Mouse (Mus musculus) cerebellum, adult 2 months (tissue): ENCODE results near the gene Tnip2. TPM values are rescaled to one million over a fixed set of nuclear protein-coding genes. Genes with fewer than 3 reads are reported as not detected.

Experiments used
- DNase-seq, 2 experiments: peaks; one replicate each; pipeline ENCODE4 v3.0.0; 2021
- H3K27ac ChIP-seq: fragments of 200-500 bp; 2 replicates; pipeline ENCODE4 v1.5.1; 2012; ENCODE audit warnings: low read length, control low read depth, inconsistent platforms; ENCODE audit not compliant: insufficient read depth
- H3K27me3 ChIP-seq: fragments of 200-500 bp; 2 replicates; pipeline ENCODE4 v1.6.1; 2012; ENCODE audit warnings: inconsistent platforms, mild to moderate bottlenecking, low read length, moderate library complexity; ENCODE audit not compliant: control insufficient read depth, insufficient read depth
- H3K4me1 ChIP-seq: fragments of 200-500 bp; 2 replicates; pipeline ENCODE4 v1.6.1; 2011; ENCODE audit warnings: low read length; ENCODE audit not compliant: control insufficient read depth, insufficient read depth
- H3K4me3 ChIP-seq: fragments of 200-500 bp; replicated peaks from 2 replicates; pipeline ENCODE3; 2011; ENCODE audit warnings: mild to moderate bottlenecking, low read depth, low read length, control low read depth; ENCODE audit not compliant: insufficient read depth
- CTCF ChIP-seq: fragments of 200-500 bp; IDR thresholded peaks from 2 replicates; pipeline ENCODE4 v1.5.1; 2011; ENCODE audit warnings: low read depth, mild to moderate bottlenecking, control low read depth, low read length, moderate library complexity, borderline replicate concordance; ENCODE audit not compliant: insufficient read depth
- POLR2A ChIP-seq: fragments of 200-500 bp; IDR thresholded peaks from 2 replicates; pipeline ENCODE4 v1.6.1; 2011; ENCODE audit warnings: low read length, control low read depth, borderline replicate concordance; ENCODE audit not compliant: insufficient read depth
- WGBS: fragments of 180-500 bp; shearing (Covaris S2); methylation state at CpG from one replicate; pipeline ENCODE4 v1.1.7; 2018; 5-methylcytosine and 5-hydroxymethylcytosine counted together
- polyA plus RNA-seq: library from polyadenylated mRNA; depleted of rRNA; stranded (reverse); fragments of >200 nt; gene quantifications from 2 replicates; pipeline ENCODE4 v1.2.3, GENCODE M21; 2012

Gene Tnip2
- polyA plus RNA-seq, 1 experiment: 10.0 TPM

- 90% methylated on average over 5 of the region's 5 CpGs for WGBS
- no peak for TF ChIP-seq POLR2A
- no peak for TF ChIP-seq CTCF
Measured at GRCm38 (mm10) chr5:34500886-34501285, 12.9 kb downstream of the Tnip2 start.

DNA sequence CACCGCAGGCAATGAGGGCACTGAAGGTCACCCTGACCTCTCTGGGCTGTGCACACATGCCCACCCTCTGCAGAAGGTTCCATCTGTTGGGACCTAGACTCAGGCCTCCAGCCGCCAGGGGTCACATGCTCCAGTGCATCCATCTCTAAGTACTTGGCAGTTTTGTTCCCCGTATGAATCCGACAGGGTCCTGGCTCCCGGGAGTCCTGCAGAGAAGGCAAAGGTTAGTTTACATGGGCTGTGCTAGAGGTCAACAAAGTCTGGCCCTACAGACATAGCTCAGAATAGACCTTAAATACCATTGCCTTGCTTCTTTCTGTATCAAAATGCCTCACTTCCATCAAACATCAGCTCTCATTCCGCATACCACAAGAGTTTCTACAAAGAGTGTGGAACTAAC, 17.0 kb downstream of the Tnip2 start:
- WGBS: 53% methylated on average over 6 of the region's 6 CpGs
- Histone ChIP-seq H3K27ac (no peak overlapping the region), H3K4me1 (peaks cover 4% of the 10 kb centered on the region; the same call in 1 of the 2 replicates), H3K27me3 (no peaks in the 10 kb centered on the region), H3K4me3 (no peak overlapping the region)
- TF ChIP-seq POLR2A: no peak
- no peak for TF ChIP-seq CTCF
- DNase-seq: no peak

More at GRCm38 (mm10) chr5:34500886-34501285, 12.9 kb downstream of the Tnip2 start:
- H3K27me3 ChIP-seq: no peaks in the 10 kb centered on the region
- H3K4me1 ChIP-seq: peaks cover 11% of the 10 kb centered on the region
- H3K27ac ChIP-seq: no peak overlapping the region
- no peak overlapping the region for H3K4me3 ChIP-seq
- DNase-seq: no peak

DNA sequence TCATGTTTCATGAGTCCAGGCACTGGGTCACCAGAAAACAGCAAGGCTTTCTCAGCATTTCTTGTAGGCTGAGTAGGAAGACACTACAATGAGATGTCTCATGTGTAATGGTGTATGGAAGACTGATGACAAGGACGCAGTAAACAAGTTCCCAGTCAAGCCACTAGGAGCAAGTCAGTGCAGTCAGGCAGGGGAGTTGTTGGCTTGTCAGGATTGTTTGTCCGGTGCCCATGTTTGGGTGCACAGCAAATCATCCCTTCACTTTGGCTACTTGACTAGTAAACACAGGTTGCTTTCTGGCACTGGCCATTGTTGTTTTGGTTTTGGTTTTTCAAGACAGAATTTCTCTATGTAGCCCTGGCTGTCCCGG, 24.4 kb downstream of the Tnip2 start:
- Histone ChIP-seq H3K27me3 (no peaks in the 10 kb centered on the region), H3K4me1 (no peaks in the 10 kb centered on the region; the same call in 1 of the 2 replicates), H3K4me3 (no peak overlapping the region), H3K27ac (no peak overlapping the region)
- TF ChIP-seq CTCF (0 out of 2 replicates have a peak, but pooled peaks have one; percentile 10), POLR2A (no peak)
- no peak for DNase-seq
- WGBS: 58% methylated on average over 3 of the region's 3 CpGs

GRCm38 (mm10) chr5:34488741-34489417, 24.9 kb downstream of the Tnip2 start:
- Histone ChIP-seq H3K4me3 (no peak overlapping the region), H3K27me3 (no peaks in the 10 kb centered on the region), H3K27ac (no peak overlapping the region), H3K4me1 (no peaks in the 10 kb centered on the region; the same call in 1 of the 2 replicates)
- no peak for DNase-seq
- 24% methylated on average over 6 of the region's 6 CpGs for WGBS
- no peak for TF ChIP-seq CTCF
- TF ChIP-seq POLR2A: no peak

DNA sequence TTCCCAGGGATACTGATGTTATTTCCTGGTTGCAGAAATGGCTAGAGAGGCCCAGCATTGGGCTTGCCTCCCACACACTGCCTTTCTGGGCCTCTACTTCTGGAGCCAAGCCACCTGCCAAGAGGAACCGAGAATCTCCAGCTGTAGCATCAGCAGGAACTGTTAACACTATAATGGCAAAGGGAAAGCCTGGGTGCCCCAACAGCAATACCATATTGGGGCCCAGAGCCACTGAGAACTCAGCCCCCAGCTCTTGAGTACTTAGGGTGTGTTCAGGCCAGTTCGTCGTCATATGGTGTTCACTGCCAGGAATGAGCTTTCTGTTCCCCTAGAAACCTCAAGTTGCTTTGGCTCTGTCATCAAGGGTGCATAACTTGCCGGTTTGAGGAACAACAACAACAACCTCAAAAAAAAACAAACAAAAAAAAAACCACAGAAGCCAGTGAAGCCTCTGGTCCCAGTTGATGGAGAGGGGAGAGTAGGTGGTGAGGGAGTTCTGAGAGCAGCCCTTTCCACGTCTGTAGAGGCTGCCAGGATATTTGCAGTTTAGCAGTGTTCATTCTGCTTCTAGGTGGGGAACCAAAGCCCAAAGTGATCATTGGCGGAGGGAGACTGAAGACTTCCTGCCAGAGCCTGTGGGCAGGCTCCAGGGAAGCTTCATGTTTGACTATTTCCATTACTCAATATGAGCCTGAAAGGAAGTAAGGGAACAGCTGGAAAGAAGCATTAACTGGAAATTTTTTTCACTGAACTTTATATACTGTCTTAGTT, 26.3 kb downstream of the Tnip2 start:
- no peaks in the 10 kb centered on the region; the same call in 1 of the 2 replicates for H3K4me1 ChIP-seq
- DNase-seq: no peak
- no peaks in the 10 kb centered on the region for H3K27me3 ChIP-seq
- TF ChIP-seq CTCF: no peak
- no peak for TF ChIP-seq POLR2A
- 49% methylated on average over 6 of the region's 6 CpGs for WGBS
- no peak overlapping the region for H3K4me3 ChIP-seq
- no peak overlapping the region for H3K27ac ChIP-seq

GRCm38 (mm10) chr5:34485731-34486130, 28.1 kb downstream of the Tnip2 start:
- H3K27me3 ChIP-seq: no peaks in the 10 kb centered on the region
- DNase-seq: no peak
- no peak overlapping the region for H3K4me3 ChIP-seq
- H3K27ac ChIP-seq: no peak overlapping the region
- no peaks in the 10 kb centered on the region; the same call in 1 of the 2 replicates for H3K4me1 ChIP-seq
- TF ChIP-seq CTCF (no peak), POLR2A (no peak)
- 84% methylated on average over 15 of the region's 15 CpGs for WGBS

GRCm38 (mm10) chr5:34480926-34481325, 32.9 kb downstream of the Tnip2 start:
- H3K27ac ChIP-seq: no peak overlapping the region
- DNase-seq: no peak
- H3K27me3 ChIP-seq: no peaks in the 10 kb centered on the region
- WGBS: 86% methylated on average over 3 of the region's 3 CpGs
- H3K4me1 ChIP-seq: no peaks in the 10 kb centered on the region
- no peak overlapping the region for H3K4me3 ChIP-seq
- no peak for TF ChIP-seq POLR2A
- TF ChIP-seq CTCF: no peak
